Mouse (Mus musculus) neural tube, embryonic 15.5 days (tissue): ENCODE measurements around the gene AI854703. TPM values are rescaled to one million over a fixed set of nuclear protein-coding genes. Genes with fewer than 3 reads are reported as not detected.

ENCODE experiments used
- ATAC-seq: fragments of 200-750 bp; cut with Nextera tagmentation; 2 replicates; pipeline ENCODE4 v1.8.0; 2017; ENCODE audit warnings: mild to moderate bottlenecking, moderate TSS enrichment, moderate library complexity; ENCODE audit not compliant: low FRiP score
- H3K27ac ChIP-seq: fragments of 300-500 bp; sonication (generic); replicated peaks from 2 replicates; pipeline ENCODE4 v1.5.1; 2015; ENCODE audit warnings: mild to moderate bottlenecking, inconsistent platforms
- H3K27me3 ChIP-seq: fragments of 300-500 bp; sonication (generic); replicated peaks from 2 replicates; pipeline ENCODE4 v1.6.1; 2015; ENCODE audit warnings: inconsistent platforms
- H3K36me3 ChIP-seq: fragments of 300-500 bp; sonication (generic); 2 replicates; pipeline ENCODE4 v1.6.1; 2015; ENCODE audit warnings: inconsistent platforms
- H3K4me1 ChIP-seq: fragments of 300-500 bp; sonication (generic); 2 replicates; pipeline ENCODE4 v1.6.1; 2015; ENCODE audit warnings: inconsistent platforms
- H3K4me2 ChIP-seq: fragments of 300-500 bp; sonication (generic); 2 replicates; pipeline ENCODE4 v1.6.1; 2015; ENCODE audit warnings: inconsistent platforms, mild to moderate bottlenecking, moderate library complexity
- H3K4me3 ChIP-seq: fragments of 300-500 bp; sonication (generic); replicated peaks from 2 replicates; pipeline ENCODE4 v1.5.1; 2015; ENCODE audit warnings: mild to moderate bottlenecking, inconsistent platforms
- H3K9ac ChIP-seq: fragments of 300-500 bp; sonication (generic); replicated peaks from 2 replicates; pipeline ENCODE4 v1.6.1; 2015; ENCODE audit warnings: mild to moderate bottlenecking, inconsistent platforms
- H3K9me3 ChIP-seq: fragments of 300-500 bp; sonication (generic); replicated peaks from 2 replicates; pipeline ENCODE4 v1.6.1; 2016; ENCODE audit warnings: inconsistent platforms
- WGBS: fragments of 180-500 bp; shearing (Covaris S2); methylation state at CpG from one replicate; pipeline ENCODE4 v1.1.7; 2015; ENCODE audit warnings: mixed read lengths; 5-methylcytosine and 5-hydroxymethylcytosine counted together
- polyA plus RNA-seq: library from polyadenylated mRNA; unstranded; fragments of >200 nt; fragmentation: Nextera tagmentation; extraction: Ambion mirVana; gene quantifications from 2 replicates; pipeline ENCODE4 v1.2.1, GENCODE M21; 2015

AI854703 gene
- polyA plus RNA-seq, 1 experiment from 2014 or later: 31.4 TPM

DNA sequence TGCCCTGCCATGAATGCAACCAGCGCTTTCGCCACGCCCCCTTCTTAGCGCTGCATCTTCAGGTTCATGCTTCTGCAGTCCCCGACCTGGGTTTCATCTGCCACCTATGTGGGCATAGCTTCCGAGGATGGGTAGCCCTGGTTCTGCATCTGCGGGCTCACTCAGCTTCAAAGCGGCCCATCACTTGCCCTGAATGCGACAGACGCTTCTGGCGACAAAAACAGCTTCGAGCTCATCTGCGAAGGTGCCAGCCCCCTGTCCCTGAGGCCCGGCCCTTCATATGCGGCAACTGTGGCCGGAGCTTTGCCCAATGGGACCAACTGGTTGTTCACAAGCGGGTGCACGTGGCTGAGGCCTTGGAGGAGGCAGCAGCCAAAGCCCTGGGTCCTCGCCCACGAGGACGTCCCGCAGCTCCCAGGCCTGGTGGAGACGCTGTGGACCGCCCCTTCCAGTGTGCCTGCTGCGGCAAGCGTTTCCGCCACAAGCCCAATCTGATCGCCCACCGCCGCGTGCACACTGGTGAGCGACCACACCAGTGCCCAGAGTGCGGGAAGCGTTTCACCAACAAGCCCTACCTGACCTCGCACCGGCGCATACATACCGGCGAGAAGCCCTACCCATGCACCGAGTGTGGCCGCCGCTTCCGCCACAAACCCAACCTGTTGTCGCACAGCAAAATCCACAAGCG is 29.9 kb upstream of the AI854703 start:
- H3K4me3 ChIP-seq: no peak overlapping the region
- peaks cover 18% of the 10 kb centered on the region for H3K9me3 ChIP-seq
- peaks cover 32% of the 10 kb centered on the region for H3K4me1 ChIP-seq
- no peak overlapping the region for H3K4me2 ChIP-seq
- 98% methylated on average over 45 of the region's 45 CpGs for WGBS
- no peaks in the 10 kb centered on the region for H3K27me3 ChIP-seq
- no peak for ATAC-seq
- no peak overlapping the region for H3K9ac ChIP-seq
- peaks cover 45% of the 10 kb centered on the region for H3K36me3 ChIP-seq
- H3K27ac ChIP-seq: no peak overlapping the region

DNA sequence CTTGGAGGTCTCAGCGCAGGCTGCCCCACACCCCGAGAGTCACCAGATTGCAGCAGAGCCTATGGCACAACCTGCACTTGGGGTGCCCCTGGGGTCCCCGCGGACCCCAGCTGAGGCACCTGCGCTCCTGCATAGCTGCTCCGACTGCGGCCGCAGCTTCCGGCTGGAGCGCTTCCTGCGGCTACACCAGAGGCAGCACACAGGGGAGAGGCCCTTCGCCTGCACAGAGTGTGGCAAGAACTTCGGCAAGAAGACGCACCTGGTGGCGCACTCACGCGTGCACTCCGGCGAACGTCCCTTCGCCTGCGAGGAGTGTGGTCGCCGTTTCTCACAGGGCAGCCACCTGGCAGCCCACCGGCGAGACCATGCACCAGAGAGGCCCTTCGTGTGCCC is 29.3 kb upstream of the AI854703 start:
- peaks cover 18% of the 10 kb centered on the region for H3K9me3 ChIP-seq

DNA sequence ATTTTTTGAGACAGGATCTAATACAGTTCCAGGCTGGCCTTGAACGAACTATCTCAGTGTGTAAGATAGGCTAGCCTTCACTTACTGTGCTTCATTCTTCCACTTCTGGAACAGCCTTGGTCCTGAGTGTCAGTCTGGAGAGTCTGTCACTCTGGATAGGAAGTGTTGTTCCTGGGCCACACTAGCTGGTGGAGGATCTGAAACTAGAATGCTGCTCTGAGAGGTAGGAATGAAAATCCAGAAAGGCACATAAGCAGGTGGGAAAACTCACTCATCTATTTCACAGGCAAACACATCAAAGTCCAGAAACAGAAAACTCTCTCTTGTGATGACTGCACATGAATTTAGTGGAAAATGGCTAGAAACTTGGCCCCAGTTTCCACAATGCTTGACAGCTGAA is 26.0 kb upstream of the AI854703 start:
- Histone ChIP-seq H3K9ac (0 out of 2 replicates have a peak overlapping the region, but pooled peaks have one; percentile 74), H3K27ac (peak overlapping the region; percentile 93), H3K36me3 (peaks cover 45% of the 10 kb centered on the region), H3K4me3 (no peak overlapping the region), H3K27me3 (no peaks in the 10 kb centered on the region), H3K4me2 (peak overlapping the region; percentile 69; the same call in 1 of the 2 replicates), H3K4me1 (peaks cover 19% of the 10 kb centered on the region), H3K9me3 (peaks cover 18% of the 10 kb centered on the region)
- ATAC-seq: no peak
- 95% methylated on average over 1 of the region's 1 CpGs for WGBS

More for the DNA sequence above, 29.3 kb upstream of the AI854703 start:
- Histone ChIP-seq H3K36me3 (peaks cover 45% of the 10 kb centered on the region), H3K27ac (no peak overlapping the region), H3K9ac (no peak overlapping the region), H3K4me2 (no peak overlapping the region), H3K4me3 (no peak overlapping the region), H3K27me3 (no peaks in the 10 kb centered on the region), H3K4me1 (peaks cover 31% of the 10 kb centered on the region)
- ATAC-seq: no peak
- WGBS: 96% methylated on average over 27 of the region's 27 CpGs

DNA sequence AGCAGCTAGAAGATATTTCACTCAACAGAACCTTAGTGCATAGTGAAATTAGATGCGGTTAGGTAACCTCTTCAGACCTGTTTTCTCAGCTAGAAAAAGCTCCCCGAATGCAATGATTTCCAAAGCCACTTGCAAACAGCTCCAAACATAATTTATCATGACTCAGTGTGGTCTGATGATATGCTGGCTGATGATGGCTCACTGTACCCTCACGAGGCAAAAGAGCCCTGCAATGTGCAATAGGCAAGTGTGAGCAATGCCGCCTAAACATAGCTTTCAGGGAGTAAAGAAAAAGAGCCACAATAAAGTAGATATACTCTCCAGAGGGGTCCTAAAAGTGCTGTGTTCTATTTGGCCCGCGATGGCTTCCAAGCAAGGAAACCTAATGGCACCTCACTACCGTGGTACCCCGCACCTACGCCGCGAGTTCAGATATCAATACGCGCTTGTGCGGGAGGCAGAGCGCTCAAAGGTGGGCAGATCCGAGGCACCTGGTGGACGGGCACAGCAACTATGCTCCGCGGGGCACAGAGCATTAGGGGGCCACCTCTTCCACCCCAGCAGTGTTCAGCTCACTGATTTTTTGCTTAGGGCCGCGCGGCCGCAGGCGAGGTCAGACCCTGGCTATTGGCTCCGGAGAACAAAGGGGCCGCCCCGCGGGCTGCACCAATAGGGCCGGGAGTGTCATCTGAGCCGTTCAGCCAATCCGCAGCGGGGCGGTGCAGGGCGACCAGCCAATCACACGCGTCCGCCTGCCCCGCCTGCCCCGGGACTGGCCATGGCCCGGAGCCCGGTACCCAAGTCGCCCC is 25.1 kb upstream of the AI854703 start, which contains the start of gene Zfp775:
Zfp775 (plus strand) TSS at position 793 of the 809 bp plus-strand sequence.
- H3K27ac ChIP-seq: peak within 1 kb of the TSS; percentile 93
- peaks cover 14% of the 10 kb centered on the region for H3K9me3 ChIP-seq
- H3K4me2 ChIP-seq: peak within 1 kb of the TSS; percentile 69
- peak within 1 kb of the TSS; percentile 73 for H3K4me3 ChIP-seq
- whole genome bisulfite sequencing: 3% methylated on average over 42 of the region's 42 CpGs
- H3K4me1 ChIP-seq: peaks cover 19% of the 10 kb centered on the region
- no peaks in the 10 kb centered on the region for H3K27me3 ChIP-seq
- peaks cover 37% of the 10 kb centered on the region for H3K36me3 ChIP-seq
- ATAC-seq: peak; percentile 99
- peak within 1 kb of the TSS; percentile 74 for H3K9ac ChIP-seq

DNA sequence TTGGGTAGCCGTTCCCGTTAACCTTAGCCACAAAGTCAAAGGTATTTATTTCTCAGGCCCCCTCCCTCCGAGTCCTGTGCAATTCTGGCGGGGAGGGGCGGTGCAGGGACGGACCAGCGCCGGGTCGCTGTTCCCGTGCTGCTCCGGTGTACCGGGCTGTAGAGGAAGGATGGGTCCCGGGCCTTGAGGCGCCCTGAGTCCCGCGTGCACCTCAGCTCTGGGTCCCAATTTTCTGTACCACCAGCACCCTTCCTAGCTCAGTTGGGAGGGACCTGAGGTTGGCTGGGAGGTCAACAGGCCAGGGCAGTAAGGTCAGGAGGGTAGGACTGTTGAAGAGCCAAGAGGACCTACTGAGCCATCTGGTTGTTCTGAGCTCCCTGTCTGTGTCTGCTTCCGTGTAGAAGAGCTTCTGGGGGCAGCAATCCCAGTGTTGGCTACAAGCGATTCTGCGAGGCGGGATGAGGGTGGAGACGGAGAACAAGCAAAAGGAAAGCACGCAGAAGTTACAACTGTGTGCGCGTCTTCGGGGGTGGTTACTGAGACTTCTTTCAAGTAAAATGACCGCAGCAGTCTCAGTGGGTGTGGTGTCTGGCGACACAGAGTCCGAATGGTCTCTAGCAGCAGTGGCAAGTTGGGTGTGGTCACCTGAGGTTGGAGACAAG is 24.4 kb upstream of the AI854703 start:
- Histone ChIP-seq H3K27me3 (no peaks in the 10 kb centered on the region), H3K4me2 (peak overlapping the region; percentile 69), H3K4me3 (peak overlapping the region; percentile 73), H3K9me3 (peaks cover 7% of the 10 kb centered on the region), H3K36me3 (peaks cover 29% of the 10 kb centered on the region), H3K27ac (peak overlapping the region; percentile 93), H3K4me1 (peaks cover 19% of the 10 kb centered on the region), H3K9ac (peak overlapping the region; percentile 74)
- under 1% methylated on average over 28 of the region's 28 CpGs for WGBS
- peak; percentile 83 for ATAC-seq

DNA sequence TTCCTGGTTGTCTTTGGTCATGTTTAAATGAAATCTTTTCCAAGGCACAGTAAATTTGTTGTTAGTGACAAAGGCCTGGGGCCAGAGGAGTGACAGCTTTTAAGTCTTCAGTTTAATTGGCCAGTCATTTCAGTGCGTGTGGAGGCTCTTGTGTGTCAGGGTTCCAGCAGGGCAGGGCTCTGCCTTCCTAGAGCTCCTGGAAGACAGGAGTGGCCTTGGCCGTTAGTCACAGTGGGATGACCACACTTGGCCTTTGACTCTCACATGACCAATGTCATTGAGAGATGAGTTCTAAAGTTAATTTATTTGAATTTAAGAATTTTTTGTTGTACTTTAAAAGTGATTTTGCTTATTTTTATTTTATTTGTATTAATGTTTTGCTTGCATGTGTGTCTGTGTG is 18.4 kb upstream of the AI854703 start:
- Histone ChIP-seq H3K36me3 (peaks cover 3% of the 10 kb centered on the region; the same call in 1 of the 2 replicates), H3K27ac (no peak overlapping the region), H3K4me2 (no peak overlapping the region), H3K9ac (no peak overlapping the region), H3K9me3 (no peaks in the 10 kb centered on the region), H3K27me3 (no peaks in the 10 kb centered on the region), H3K4me1 (peaks cover 2% of the 10 kb centered on the region), H3K4me3 (no peak overlapping the region)
- no peak for ATAC-seq
- 48% methylated on average over 2 of the region's 2 CpGs for WGBS

DNA sequence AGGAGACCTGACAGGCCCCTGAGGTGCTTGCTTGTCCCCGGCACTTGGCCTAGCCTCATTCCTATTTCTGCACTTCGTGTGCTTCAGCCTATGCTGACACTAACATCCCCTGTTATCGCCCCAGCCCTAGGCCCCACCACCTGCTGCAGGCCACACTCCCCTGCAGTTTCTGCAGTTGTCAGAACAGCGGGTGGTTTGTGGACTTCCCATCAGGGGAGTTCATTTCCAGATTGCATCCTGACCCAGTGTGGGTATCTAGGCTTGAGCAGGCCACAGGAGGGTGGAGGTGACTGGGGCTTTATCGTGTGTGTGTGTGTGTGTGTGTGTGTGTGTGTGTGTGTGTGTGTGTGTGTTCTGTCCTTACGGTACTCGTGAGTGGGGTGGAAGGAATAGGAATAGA is 17.1 kb upstream of the AI854703 start:
- Histone ChIP-seq H3K9ac (no peak overlapping the region), H3K4me3 (no peak overlapping the region), H3K36me3 (peaks cover 14% of the 10 kb centered on the region), H3K27ac (no peak overlapping the region), H3K9me3 (no peaks in the 10 kb centered on the region), H3K27me3 (no peaks in the 10 kb centered on the region), H3K4me1 (no peaks in the 10 kb centered on the region), H3K4me2 (no peak overlapping the region)
- ATAC-seq: no peak
- 58% methylated on average over 7 of the region's 7 CpGs for WGBS

DNA sequence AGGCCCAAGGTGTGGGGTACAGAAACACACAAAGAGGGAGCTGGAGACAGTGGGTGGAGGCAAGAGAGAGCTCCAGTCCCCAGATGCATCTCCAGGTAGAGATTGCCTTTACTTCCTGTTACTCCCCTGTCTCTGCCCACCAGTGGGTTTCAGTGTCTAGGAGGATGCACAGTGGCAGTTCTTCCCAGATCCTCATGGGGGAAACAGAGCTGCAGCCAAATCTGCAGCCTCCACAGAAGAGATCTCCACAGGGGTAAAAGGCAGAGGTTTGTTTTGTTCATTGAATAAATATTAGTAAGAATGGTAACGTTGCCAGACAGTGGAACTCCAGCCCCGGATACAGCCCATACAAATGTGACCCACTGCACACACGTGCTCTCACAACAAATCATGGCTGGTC is 15.9 kb upstream of the AI854703 start:
- Histone ChIP-seq H3K4me3 (no peak overlapping the region), H3K4me1 (no peaks in the 10 kb centered on the region), H3K27ac (no peak overlapping the region), H3K36me3 (peaks cover 21% of the 10 kb centered on the region), H3K27me3 (no peaks in the 10 kb centered on the region), H3K9me3 (no peaks in the 10 kb centered on the region), H3K4me2 (no peak overlapping the region), H3K9ac (no peak overlapping the region)
- no peak for ATAC-seq
- 79% methylated on average over 3 of the region's 3 CpGs for WGBS

DNA sequence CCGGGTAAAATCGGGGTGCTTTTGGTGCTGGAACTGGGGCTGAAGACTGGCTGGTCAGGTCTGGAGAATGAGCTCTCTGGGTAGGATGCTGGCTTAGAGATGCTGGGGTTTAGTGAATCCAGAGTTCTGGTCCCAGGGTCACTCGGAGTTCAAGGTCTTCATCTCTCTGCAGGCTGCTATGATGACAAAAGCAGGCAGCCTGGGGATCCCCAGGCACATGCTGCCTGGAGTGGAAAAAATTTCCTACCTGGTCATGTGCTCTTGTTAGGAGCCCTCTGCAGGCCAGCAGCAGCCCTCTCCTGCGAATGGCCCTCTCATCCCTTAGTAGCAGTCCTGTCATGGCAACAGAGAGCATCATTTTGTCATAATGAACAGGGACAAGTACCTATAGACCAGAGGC is 13.1 kb upstream of the AI854703 start:
- Histone ChIP-seq H3K27ac (no peak overlapping the region), H3K36me3 (peaks cover 24% of the 10 kb centered on the region), H3K4me2 (no peak overlapping the region), H3K9ac (no peak overlapping the region), H3K27me3 (no peaks in the 10 kb centered on the region), H3K4me1 (no peaks in the 10 kb centered on the region), H3K9me3 (no peaks in the 10 kb centered on the region), H3K4me3 (no peak overlapping the region)
- WGBS: 88% methylated on average over 4 of the region's 4 CpGs
- ATAC-seq: no peak

DNA sequence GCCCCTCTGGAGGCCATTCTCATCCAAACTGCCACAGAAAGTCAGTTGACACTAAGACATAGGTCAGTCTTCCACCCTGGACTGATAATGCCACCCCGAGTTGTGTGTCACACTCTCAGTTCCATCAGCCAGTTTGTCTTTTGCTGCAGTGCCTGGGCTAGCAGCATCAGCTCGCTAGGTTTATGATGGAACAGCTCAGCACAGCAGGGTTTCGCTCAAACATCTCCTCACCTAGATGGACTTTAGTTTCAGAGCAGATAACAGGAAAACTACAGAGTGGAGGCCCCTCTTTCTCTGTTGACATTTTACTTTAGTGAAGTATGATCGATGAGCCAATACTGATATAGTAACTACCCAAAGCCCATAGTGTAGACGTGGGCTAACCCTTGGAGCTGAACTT is 11.8 kb upstream of the AI854703 start:
- no peaks in the 10 kb centered on the region for H3K9me3 ChIP-seq
- ATAC-seq: no peak
- peaks cover 32% of the 10 kb centered on the region for H3K36me3 ChIP-seq
- 96% methylated on average over 5 of the region's 5 CpGs for WGBS
- H3K9ac ChIP-seq: no peak overlapping the region
- no peak overlapping the region for H3K27ac ChIP-seq
- H3K27me3 ChIP-seq: no peaks in the 10 kb centered on the region
- H3K4me3 ChIP-seq: no peak overlapping the region
- H3K4me2 ChIP-seq: no peak overlapping the region
- no peaks in the 10 kb centered on the region for H3K4me1 ChIP-seq

DNA sequence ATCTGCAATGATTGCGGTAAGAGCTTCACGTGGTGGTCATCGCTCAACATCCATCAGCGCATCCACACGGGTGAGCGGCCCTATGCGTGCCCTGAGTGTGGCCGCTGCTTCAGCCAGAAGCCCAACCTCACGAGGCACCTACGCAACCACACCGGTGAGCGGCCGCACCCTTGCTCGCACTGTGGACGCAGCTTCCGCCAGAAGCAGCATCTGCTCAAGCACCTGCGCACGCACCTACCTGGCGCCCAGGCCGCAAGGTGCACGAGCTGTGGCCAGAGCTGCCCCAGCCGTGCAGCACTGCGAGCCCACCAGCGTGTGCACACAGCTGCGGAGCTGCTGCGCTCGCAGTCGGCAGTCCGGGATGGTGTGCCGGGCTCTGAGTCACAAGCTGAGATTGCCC is 6.5 kb upstream of the AI854703 start:
- H3K36me3 ChIP-seq: peaks cover 30% of the 10 kb centered on the region
- 96% methylated on average over 30 of the region's 30 CpGs for WGBS
- no peak for ATAC-seq
- no peak overlapping the region for H3K9ac ChIP-seq
- H3K27ac ChIP-seq: no peak overlapping the region
- H3K4me2 ChIP-seq: no peak overlapping the region
- no peak overlapping the region for H3K4me3 ChIP-seq
- no peaks in the 10 kb centered on the region for H3K27me3 ChIP-seq
- no peaks in the 10 kb centered on the region for H3K9me3 ChIP-seq
- no peaks in the 10 kb centered on the region for H3K4me1 ChIP-seq
